Mouse (Mus musculus) intestine, embryonic 14.5 days (tissue): ENCODE measurements around the gene Cnih1. TPM values are rescaled to one million over a fixed set of nuclear protein-coding genes. Genes with fewer than 3 reads are reported as not detected.
"Not testable (repeated sequence)": the region's sequence is repeated elsewhere in the genome, so short reads cannot be mapped to it uniquely, and the experiment has no call there.

Experiments
- ATAC-seq: fragments of 200-750 bp; cut with Nextera tagmentation; replicated peaks from 2 replicates; pipeline ENCODE4 v1.8.0; 2017; ENCODE audit warnings: low read depth, moderate number of reproducible peaks, moderate TSS enrichment, moderate library complexity; ENCODE audit not compliant: low FRiP score, low TSS enrichment
- DNase-seq: peaks from one replicate; pipeline ENCODE4 v3.0.0-alpha.2; 2018; ENCODE audit warnings: low spot score
- H3K27ac ChIP-seq: fragments of 300-500 bp; sonication (generic); 2 replicates; pipeline ENCODE4 v1.5.1; 2014; ENCODE audit warnings: low read depth, mild to moderate bottlenecking, control low read depth
- H3K27me3 ChIP-seq: fragments of 300-500 bp; sonication (generic); replicated peaks from 2 replicates; pipeline ENCODE4 v1.6.1; 2014; ENCODE audit warnings: low read length, control low read depth; ENCODE audit not compliant: control insufficient read depth, insufficient read depth
- H3K36me3 ChIP-seq: fragments of 300-500 bp; sonication (generic); 2 replicates; pipeline ENCODE4 v1.6.1; 2014; ENCODE audit warnings: low read length, control low read depth; ENCODE audit not compliant: control insufficient read depth, insufficient read depth
- H3K4me1 ChIP-seq: fragments of 300-500 bp; sonication (generic); replicated peaks from 2 replicates; pipeline ENCODE4 v1.6.1; 2014; ENCODE audit warnings: low read length, control low read depth, mixed read lengths; ENCODE audit not compliant: control insufficient read depth, insufficient read depth
- H3K4me2 ChIP-seq: fragments of 300-500 bp; sonication (generic); 2 replicates; pipeline ENCODE4 v1.6.1; 2014; ENCODE audit warnings: low read length
- H3K4me3 ChIP-seq: fragments of 300-500 bp; sonication (generic); 2 replicates; pipeline ENCODE4 v1.5.1; 2014; ENCODE audit warnings: low read depth, low read length, control low read depth, mixed read lengths
- H3K9ac ChIP-seq: fragments of 300-500 bp; sonication (generic); 2 replicates; pipeline ENCODE4 v1.6.1; 2014; ENCODE audit warnings: mild to moderate bottlenecking, low read length
- H3K9me3 ChIP-seq: fragments of 300-500 bp; sonication (generic); 2 replicates; pipeline ENCODE4 v1.6.1; 2016; ENCODE audit warnings: low read length, control low read depth; ENCODE audit not compliant: control insufficient read depth
- WGBS: fragments of 180-500 bp; shearing (Covaris S2); extraction: QIAGEN DNeasy Blood & Tissue Kit; methylation state at CpG from one replicate; pipeline ENCODE4 v1.1.7; 2014; 5-methylcytosine and 5-hydroxymethylcytosine counted together
- polyA plus RNA-seq: library from polyadenylated mRNA; unstranded; fragments of >200 nt; fragmentation: Nextera tagmentation; extraction: Ambion mirVana; gene quantifications from 2 replicates; pipeline ENCODE4 v1.2.1, GENCODE M21; 2014

Cnih1 gene
- polyA plus RNA-seq, 1 experiment from 2014 or later: 207 TPM

DNA sequence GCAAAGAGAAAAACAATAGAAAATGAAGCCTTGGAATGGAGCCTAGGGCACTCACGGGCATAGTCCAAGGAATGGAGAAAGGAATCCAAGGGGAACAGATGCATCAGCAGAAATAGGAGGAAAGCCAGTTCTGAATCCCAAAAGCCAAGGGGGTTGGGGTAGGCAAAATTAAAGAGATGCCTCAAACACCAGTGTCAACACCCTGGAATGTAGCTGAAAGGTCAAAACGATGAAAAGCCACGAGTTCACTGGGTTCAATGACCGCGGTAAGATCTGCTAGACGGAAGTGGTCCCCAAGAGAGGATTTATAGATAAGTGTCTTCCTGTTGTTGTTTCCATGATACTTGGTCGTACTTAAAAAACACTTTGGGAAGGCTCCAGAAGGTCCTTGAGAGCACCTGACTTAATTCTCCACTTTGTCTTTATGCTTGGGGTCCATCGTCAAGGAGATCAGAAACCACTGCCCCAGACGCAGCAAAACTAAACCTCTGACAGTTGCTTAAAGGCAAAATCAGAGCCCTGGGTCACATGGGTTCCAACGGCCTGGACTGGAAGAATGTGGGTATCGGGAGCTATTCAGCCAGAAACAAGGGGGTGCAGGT, 33.2 kb upstream of the Cnih1 start:
- Histone ChIP-seq H3K4me1 (peaks cover 10% of the 10 kb centered on the region), H3K4me3 (peak overlapping the region; percentile 95), H3K27ac (peak overlapping the region; percentile 89), H3K9me3 (no peaks in the 10 kb centered on the region), H3K9ac (peak overlapping the region; percentile 91), H3K36me3 (peaks cover 10% of the 10 kb centered on the region), H3K4me2 (peak overlapping the region; percentile 96), H3K27me3 (no peaks in the 10 kb centered on the region)
- DNase-seq (no peak), ATAC-seq (peak; percentile 5)
- under 1% methylated on average over 11 of the region's 11 CpGs for WGBS

GRCm38 (mm10) chr14:46819961-46820360, 31.8 kb upstream of the Cnih1 start:
- peaks cover 21% of the 10 kb centered on the region for H3K36me3 ChIP-seq
- 89% methylated on average over 5 of the region's 6 CpGs for WGBS
- not testable (repeated sequence) for H3K9ac ChIP-seq, ATAC-seq, H3K9me3 ChIP-seq, H3K4me1 ChIP-seq, H3K27ac ChIP-seq, H3K4me2 ChIP-seq, H3K27me3 ChIP-seq, H3K4me3 ChIP-seq, DNase-seq

DNA sequence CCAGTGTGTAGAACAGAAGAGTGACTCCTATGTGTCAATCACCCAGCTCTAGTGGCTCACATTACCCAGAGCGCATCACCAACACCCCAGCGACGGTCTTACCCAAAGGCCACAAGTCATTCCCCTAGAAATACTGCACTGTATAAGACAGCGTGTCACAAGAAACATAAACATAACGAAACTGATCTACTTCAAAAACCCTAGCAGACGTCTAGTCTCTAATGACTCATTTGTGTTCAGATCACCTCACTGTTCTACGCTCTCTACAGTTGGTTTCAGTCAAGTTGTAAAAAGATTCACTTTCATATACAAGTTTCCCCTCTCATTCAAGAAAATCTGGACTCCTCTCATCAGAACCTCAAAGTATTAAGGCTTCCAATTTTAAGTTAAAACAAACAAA, 30.5 kb upstream of the Cnih1 start:
- no peak overlapping the region for H3K27ac ChIP-seq
- H3K4me3 ChIP-seq: no peak overlapping the region
- ATAC-seq (no peak), DNase-seq (no peak)
- H3K9ac ChIP-seq: no peak overlapping the region
- H3K27me3 ChIP-seq: no peaks in the 10 kb centered on the region
- WGBS: 86% methylated on average over 7 of the region's 7 CpGs
- H3K9me3 ChIP-seq: no peaks in the 10 kb centered on the region
- H3K4me2 ChIP-seq: no peak overlapping the region
- H3K36me3 ChIP-seq: peaks cover 27% of the 10 kb centered on the region
- peaks cover 10% of the 10 kb centered on the region for H3K4me1 ChIP-seq

GRCm38 (mm10) chr14:46816916-46817622, 28.9 kb upstream of the Cnih1 start:
- Histone ChIP-seq H3K9me3 (no peaks in the 10 kb centered on the region), H3K27ac (no peak overlapping the region), H3K36me3 (peaks cover 39% of the 10 kb centered on the region), H3K4me1 (peaks cover 10% of the 10 kb centered on the region), H3K27me3 (no peaks in the 10 kb centered on the region), H3K9ac (no peak overlapping the region), H3K4me2 (no peak overlapping the region), H3K4me3 (no peak overlapping the region)
- no peak for ATAC-seq
- DNase-seq: no peak
- 96% methylated on average over 8 of the region's 8 CpGs for WGBS

GRCm38 (mm10) chr14:46815640-46816039, 27.4 kb upstream of the Cnih1 start:
- Histone ChIP-seq H3K27ac (no peak overlapping the region), H3K27me3 (no peaks in the 10 kb centered on the region), H3K36me3 (peaks cover 53% of the 10 kb centered on the region), H3K4me3 (no peak overlapping the region), H3K4me2 (no peak overlapping the region), H3K9me3 (no peaks in the 10 kb centered on the region), H3K9ac (no peak overlapping the region), H3K4me1 (peaks cover 4% of the 10 kb centered on the region)
- DNase-seq (no peak), ATAC-seq (no peak)
- 85% methylated on average over 6 of the region's 6 CpGs for WGBS

DNA sequence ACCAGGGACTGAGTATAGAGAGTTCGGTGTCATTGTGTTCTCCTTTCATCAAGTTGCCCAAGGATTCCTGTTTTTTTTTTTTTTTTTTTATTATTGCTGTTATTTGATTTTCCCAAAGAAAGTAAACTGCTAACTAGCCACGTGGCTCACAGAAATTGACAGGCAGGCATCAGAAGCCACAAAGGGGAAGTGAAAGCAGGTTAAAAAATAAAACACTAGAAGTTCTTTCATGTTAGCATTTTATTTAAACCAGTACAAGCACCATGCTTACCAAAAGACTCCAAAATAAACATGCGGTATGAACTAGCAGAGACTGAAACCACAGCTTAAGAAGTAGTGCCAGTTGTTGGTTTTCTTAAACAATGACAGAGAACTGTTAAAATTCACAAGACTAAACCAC, 19.7 kb upstream of the Cnih1 start:
- no peaks in the 10 kb centered on the region for H3K27me3 ChIP-seq
- 73% methylated on average over 3 of the region's 3 CpGs for WGBS
- no peak overlapping the region for H3K4me3 ChIP-seq
- H3K36me3 ChIP-seq: peaks cover 48% of the 10 kb centered on the region
- H3K4me1 ChIP-seq: no peaks in the 10 kb centered on the region
- H3K4me2 ChIP-seq: no peak overlapping the region
- no peaks in the 10 kb centered on the region for H3K9me3 ChIP-seq
- no peak overlapping the region for H3K9ac ChIP-seq
- no peak overlapping the region for H3K27ac ChIP-seq
- DNase-seq (no peak), ATAC-seq (no peak)

GRCm38 (mm10) chr14:46806186-46806585, 18.0 kb upstream of the Cnih1 start:
- no peak for DNase-seq
- Histone ChIP-seq H3K9me3 (no peaks in the 10 kb centered on the region), H3K27ac (no peak overlapping the region), H3K27me3 (no peaks in the 10 kb centered on the region), H3K9ac (no peak overlapping the region), H3K36me3 (peaks cover 34% of the 10 kb centered on the region), H3K4me2 (no peak overlapping the region), H3K4me1 (no peaks in the 10 kb centered on the region), H3K4me3 (no peak overlapping the region)
- no peak for ATAC-seq
- 76% methylated on average over 5 of the region's 5 CpGs for WGBS

- H3K4me2 ChIP-seq: no peak overlapping the region
- no peak overlapping the region for H3K27ac ChIP-seq
- H3K36me3 ChIP-seq: peaks cover 12% of the 10 kb centered on the region; the same call in 1 of the 2 replicates
- no peak for ATAC-seq
- no peak for DNase-seq
- H3K9ac ChIP-seq: no peak overlapping the region
- no peaks in the 10 kb centered on the region for H3K4me1 ChIP-seq
- no peak overlapping the region for H3K4me3 ChIP-seq
- H3K9me3 ChIP-seq: 0 out of 2 replicates have a peak, but pooled peaks cover 2% of the 10 kb centered on the region
- H3K27me3 ChIP-seq: no peaks in the 10 kb centered on the region
- WGBS: 85% methylated on average over 1 of the region's 1 CpGs
Measured at GRCm38 (mm10) chr14:46803791-46804190, 15.6 kb upstream of the Cnih1 start.

DNA sequence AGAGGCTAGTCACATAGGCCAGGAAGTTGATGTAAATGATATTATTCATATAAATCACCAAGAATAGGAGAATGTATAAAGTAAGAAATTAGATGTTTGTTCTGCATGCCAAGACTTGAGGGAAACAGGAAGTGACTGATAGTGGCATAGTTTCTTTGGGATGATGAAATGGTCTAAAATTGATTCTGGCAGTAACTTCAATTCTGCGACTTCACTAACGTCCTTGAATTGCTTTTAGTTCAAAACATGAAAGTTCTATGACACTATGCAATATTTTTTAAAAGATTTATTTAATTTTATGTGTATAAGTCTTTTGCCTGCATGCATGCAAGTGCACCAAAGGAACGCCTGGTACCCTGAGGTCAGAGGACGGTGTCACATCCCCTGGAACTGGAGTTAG, 15.0 kb upstream of the Cnih1 start:
- no peak for DNase-seq
- peaks cover 7% of the 10 kb centered on the region; the same call in 1 of the 2 replicates for H3K36me3 ChIP-seq
- H3K27me3 ChIP-seq: no peaks in the 10 kb centered on the region
- H3K9me3 ChIP-seq: 0 out of 2 replicates have a peak, but pooled peaks cover 2% of the 10 kb centered on the region
- H3K4me2 ChIP-seq: no peak overlapping the region
- H3K9ac ChIP-seq: no peak overlapping the region
- no peak overlapping the region for H3K27ac ChIP-seq
- H3K4me3 ChIP-seq: no peak overlapping the region
- no peak for ATAC-seq
- no peaks in the 10 kb centered on the region for H3K4me1 ChIP-seq
- WGBS: 81% methylated on average over 4 of the region's 4 CpGs
